Mouse (Mus musculus) thymus, adult 18-20 months (tissue): ENCODE measurements around the gene Hoxd8.

ENCODE experiments used
- DNase-seq, 2 experiments: peaks; one replicate each; pipeline ENCODE4 v3.0.0; 2022; ENCODE audit warnings: mixed read lengths in 2 of 2

Gene Hoxd8

DNA sequence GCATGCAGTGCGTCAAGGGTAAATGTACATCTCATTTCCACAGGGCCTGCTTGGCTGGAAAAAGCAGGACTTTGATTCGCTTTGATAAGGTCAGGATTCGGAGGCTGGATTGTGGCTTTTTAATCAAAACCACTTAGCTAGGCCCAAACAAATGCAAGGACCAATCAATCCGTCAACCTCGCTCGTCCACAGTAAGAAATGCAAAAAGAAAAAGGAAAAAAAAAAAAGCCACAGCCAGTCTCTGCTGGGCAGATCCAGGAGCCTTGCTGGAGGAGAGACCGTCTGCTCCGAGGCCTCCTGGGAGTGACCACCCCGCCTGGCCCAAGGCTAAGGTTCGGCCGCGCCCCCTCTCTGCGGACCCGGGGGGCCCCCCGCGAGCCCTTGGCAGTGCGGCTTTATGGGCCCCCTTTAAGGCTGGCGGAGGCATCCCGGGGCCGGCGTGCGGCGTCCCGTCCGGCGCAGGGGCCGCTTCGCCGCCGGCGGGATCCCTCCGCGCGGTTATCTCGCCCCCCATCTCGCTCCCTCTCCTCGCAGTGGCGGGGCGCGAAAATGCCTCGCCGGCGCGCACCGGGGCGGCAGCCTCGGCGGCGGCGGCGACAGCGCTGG is at the start of gene Hoxd8:
Hoxd8 (plus strand) TSS at position 223 of the 606 bp plus-strand sequence.
- no peak for DNase-seq

DNA sequence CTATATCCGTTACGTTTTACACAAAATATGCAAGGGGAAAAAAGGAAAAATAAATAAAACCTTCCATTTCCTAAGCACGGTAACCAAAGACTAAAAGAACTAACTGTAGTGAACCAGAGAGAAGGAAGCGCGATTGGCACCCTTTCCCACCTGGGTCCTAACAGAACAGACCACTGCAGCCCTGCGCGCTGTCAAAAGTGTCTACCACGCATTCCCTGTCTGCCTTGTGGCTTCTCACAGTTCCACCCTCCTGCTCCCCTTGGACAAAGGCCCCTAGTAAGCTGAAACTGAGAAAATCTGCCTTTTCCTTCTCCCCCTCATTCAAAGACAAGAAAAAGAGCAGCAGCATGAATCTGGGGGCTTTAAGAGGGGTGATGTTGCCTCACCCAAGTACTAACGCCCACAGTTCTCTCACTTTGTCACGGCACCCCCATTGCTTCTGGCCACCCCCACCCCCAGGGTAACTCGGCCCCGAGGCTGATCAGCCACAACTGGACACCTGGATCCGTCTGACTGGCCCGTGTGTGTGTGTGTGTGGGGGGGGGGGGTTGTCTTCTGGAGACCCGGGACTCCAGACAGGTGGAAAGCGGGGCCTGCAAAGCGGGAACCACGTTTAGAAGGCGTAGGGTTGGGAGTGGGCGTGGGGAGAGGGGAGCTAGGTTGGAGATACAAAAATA is 49.5 kb upstream of the Hoxd8 start:
- no peak for DNase-seq

DNA sequence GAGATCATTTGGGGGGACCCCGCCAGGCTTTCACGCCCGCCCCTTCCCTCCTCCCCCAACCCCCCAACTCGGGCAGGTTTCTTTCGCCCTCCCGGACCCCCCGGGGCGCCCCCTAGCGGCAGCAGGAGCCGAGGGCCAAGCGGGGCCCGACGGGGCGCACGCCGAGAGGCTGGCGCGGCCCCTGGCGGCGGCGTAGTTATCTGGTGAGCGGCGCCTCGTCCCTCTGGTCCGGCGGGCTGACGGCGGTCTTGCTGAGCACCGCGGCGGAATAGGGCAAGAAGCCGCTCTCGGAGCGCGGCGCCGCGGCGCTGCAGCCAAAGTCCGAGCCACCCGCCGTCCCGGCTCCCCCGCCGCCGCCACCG is 49.0 kb upstream of the Hoxd8 start:
- no peak for DNase-seq

DNA sequence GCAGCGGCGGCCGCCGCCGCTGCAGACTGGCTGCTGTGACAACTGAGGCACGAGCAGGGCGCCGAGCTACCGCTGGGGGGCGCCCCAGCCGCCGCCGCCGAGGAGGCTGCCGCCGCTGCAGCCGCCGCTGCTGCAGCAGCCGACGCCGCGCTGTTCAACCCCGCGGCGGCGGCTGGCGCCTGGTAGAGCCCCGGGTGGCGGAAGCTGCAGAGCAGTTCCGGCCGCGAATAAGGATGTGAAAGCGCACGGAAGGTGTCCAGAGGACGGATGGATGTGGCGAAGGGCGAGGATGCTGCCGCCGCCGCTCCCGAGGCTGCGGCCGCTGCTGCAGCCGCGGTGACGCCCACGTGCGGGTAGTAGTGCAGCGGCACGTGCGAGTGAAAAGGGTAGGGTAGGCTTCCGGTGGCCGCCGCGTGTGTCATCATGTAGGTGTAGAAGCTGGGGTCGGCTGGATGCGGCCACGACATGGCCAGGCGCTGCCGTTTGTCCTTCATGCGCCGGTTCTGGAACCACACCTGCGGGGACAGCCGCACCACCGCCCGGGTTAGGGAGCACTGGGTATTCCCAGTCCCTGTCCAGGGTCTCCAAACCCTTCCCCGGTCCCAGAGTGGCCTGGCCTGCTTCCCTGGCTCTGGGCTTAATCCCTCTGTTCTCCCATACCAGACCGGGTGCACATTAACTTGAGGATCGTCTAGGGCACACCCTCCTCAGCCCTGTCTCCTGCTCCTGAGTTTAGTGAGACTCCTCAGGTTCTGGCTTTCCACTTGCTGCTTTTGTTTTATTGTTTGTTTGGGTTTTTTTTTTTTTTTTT is 48.4 kb upstream of the Hoxd8 start:
- no peak for DNase-seq

DNA sequence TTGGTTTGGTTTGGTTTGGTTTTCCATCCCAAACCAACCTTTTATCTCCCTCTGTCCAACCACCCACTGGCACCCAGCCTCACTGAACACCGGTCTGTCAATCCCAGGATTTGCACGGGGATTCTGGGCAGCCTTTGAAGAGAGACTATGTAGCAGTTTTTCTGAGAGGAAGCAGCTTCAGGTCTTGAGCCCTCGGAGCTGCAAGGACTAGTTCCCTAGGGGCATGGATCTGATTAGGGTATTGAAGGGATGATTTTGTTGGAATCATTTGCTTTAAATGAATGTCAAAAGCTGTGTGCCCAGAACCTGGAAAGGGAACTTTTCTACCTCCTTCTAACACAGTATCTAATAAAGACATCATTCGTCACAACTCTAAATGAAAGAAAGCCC is 47.8 kb upstream of the Hoxd8 start:
- no peak for DNase-seq

DNA sequence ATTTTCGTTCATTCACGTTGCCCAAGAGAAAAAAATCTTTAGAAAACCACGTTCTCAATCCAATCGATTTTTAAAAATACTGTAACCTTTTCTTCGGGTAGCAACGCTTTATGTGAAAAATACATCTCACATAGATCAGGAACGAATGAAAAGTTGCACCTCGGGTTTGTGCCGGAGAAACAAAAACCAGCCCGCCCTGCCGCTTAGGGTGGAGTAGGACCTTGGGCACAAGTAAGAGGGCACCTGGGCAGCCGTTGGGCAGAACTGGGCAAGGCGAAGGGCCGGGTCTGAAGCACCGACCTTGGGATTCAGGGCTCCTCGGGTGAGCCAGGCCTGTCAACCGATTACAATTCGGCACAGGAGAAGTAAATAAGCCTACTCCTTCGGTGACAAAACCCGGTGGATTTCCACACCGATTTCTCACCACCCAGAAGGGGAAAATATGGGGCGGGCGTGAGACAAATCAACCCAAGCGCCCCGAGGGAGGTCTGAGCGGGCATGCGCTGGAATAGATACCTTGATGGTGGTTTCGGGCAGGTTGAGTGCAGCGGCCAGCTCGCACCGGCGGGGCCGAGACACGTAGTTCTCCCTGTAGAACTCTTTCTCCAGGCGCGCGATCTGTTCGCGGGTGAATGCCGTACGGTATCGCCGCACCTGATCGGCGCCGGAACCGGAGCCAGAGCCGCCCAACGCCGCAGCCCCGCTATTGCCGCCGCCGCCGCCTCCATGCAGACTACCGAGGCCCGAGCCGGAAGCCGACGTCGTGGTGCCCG is 47.0 kb upstream of the Hoxd8 start:
- DNase-seq: no peak

DNA sequence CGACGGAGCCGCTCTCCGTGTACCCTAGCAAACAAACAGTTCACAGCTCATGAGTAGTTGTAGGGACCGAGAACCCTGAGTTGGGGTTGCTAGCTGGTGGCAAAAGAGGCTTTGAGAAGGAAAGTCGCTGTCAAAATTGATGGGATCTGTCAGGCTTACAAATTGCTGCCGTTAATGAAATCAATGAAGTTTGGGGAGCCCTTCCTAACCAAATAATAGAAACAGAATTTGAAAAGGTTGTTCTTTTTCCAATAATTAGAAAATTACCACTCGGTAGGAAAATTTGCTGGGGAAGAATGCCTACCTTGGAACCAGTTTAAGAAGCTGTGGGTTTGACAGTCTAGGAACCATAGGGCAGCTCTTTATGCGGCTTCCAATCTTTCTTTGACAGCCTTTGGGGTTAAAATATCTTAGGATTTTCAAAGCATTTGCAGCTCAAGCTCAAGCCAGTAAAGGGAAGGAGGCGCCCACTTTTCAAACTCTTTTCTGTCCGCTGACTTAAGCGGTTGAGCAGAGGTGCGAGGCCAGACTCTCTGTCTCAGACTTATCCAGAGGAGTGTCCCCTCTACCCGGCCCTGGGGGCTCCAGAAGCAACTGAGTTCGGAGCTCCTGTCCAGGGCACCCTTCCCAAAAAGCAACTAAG is 46.3 kb upstream of the Hoxd8 start:
- DNase-seq: no peak

DNA sequence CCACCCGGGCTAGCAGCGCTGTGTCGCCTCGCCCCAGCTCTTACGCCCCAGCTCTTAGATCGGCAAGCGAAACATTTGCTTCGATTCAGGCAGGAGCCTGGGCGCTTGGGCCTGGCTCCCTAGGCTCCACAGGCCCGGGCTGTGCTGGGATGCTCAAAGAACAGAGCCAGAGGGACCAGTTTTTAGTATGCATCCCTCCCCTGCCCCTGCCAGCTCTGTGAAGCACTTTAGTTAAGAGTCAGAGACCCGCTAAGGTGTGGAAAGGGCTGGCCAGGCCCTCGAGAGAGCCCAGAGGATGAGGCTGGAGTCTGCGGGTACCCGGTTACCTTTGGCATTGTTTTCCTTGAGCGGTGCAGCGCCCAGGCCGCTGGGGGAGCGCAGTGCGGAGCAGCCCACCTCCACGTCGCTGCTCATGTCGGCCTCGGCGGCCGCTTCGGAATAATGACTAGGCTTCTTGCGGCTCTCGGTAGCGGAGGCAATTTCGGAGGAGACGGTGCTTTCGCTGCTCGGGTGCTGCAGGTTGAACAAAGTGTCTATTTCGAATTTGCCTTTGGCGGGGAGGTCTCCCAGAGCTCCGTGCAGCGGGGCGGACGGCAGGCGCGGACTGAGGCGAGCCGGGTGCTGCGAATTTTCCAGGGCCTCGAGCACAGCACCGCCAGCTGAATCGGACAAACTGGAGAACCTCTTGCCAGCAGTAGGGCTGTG is 45.6 kb upstream of the Hoxd8 start:
- DNase-seq: no peak

DNA sequence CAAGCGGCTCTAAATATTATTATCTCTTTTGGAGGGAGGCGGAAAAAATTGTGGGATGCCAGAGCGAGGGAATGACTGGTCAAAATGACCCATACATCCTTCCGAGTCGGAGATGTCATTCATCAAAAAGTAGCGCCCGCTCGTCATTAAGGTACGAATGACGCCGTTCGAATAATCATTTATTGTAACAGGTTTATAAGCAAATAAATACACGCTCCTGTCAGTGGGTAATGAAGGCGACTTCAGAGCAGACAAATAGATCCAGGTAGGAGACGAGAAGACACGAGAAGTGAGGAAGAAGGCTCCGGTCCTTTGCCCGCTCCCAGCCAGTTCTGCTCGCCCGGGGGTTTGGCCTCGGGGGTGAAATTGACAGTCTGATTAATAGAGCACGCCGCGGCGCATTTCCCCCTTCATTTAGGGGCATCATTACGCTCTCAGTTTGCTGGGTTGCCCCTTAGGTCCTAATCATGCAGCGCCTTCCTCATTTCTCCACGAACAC is 44.9 kb upstream of the Hoxd8 start, which contains the start of gene Evx2:
Evx2 (minus strand) TSS at position 51 of the 499 bp plus-strand sequence.
- no peak for DNase-seq

DNA sequence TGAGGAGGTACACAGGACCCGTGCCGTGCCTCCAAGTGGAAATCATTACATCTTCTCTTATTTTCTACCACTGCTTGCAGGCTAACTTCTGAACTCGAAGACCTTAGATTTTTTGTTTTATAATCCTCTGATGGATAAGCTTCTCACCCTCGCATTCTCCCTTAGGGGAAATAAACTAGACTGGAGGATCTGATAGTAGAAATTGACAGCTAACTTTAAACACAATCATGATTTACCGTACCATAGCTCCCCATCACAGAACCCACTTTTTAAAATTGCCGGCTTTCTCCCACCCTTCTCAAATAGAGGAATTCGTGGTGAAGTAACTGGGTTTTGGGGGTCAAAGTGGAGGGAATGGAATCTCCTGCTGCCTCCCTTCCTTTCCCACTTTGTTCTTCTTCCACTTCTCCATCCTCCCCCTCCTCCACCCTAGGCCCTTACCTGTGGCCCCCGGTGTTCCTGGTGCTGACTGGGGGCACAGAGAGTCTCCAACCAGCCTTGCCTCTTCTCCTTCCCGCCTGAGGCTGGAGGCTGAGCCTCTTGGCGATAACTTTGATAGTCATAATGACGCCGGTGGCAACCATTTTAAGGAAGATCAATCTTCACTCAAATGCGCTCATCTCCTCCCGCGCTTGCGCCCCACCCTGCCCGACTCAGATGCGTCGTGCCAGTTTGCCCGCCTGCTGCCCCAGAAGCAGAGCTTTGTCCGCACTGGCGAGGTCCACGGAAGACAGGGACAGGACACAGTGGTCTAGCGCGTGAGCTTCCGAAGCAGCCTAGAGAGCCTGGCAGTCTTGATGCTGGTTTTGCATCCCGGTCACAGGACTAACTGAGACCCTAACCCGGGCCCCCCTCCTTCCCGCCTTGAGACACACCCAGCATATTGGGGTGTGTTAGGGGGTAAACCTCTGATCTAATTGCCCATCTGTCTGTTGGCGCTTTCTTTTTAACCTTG is 43.7 kb upstream of the Hoxd8 start:
- DNase-seq: no peak

DNA sequence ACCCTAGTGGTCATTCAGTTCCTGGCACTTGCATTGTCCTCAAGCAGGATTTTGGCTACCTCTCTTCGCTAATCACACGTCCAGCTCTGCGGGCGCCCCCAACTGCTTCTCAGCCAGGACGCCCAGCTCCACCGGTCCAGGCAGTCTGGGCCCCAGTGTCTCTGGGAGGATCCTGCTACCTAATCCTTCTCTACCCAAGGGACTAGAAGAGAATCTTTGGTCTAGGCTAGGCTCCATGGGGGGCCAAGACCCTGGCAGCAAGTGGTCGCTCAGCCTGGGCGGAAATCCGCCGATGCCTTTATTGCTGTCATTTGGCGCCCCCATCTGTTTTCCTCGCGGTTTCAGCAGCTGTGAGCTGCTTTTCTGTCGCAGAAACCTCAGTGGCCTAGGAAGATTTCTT is 42.7 kb upstream of the Hoxd8 start:
- no peak for DNase-seq

DNA sequence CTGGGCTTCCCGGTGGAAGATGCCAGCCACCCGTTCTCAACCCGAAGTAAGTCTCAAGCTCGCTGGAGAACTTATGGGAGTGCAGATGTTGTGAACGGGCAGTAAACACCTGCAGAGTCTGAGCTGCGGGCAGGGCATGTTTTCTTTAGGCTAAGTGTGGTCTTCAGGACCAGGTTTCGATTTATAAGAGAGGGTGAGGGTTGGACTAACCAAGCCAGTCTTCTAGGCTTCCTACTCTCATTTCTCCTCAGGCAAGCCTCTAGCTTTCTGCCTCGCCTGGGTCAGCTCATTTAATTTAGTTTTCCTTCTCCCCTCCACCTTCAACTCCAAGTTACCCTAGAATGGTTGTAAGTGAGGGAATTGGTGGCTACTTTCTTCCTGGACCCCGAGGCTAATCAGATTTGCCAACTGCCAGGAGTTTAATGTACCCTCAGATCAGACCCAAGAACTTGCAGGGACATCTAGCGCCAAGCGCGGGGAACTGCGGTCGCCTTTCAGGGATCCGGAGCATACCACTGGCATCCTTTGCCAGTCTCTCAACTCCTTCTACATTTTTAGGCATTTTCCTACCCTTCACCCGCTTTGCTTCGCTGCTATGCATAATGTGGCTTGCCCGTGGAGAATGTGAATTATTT is 41.0 kb upstream of the Hoxd8 start:
- DNase-seq: no peak

DNA sequence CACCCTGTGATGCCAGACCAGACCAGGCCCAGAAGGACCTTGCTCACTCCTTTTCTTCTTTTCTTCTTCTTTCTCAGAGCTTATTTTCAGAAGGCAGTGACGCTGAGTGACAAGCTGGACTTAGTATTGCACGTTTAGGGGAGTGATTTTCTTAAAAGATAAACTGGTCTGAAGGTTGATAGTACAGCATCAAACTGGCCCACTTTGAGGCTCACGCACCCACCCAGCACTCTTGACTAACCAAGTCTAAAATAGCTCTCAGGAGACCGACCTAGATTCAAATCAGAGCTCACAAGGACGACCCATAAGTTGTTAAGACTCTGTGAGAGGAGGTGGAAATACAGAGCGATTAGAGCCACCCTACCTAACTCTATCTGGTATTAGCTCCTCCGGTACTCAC is 38.0 kb upstream of the Hoxd8 start:
- no peak for DNase-seq

DNA sequence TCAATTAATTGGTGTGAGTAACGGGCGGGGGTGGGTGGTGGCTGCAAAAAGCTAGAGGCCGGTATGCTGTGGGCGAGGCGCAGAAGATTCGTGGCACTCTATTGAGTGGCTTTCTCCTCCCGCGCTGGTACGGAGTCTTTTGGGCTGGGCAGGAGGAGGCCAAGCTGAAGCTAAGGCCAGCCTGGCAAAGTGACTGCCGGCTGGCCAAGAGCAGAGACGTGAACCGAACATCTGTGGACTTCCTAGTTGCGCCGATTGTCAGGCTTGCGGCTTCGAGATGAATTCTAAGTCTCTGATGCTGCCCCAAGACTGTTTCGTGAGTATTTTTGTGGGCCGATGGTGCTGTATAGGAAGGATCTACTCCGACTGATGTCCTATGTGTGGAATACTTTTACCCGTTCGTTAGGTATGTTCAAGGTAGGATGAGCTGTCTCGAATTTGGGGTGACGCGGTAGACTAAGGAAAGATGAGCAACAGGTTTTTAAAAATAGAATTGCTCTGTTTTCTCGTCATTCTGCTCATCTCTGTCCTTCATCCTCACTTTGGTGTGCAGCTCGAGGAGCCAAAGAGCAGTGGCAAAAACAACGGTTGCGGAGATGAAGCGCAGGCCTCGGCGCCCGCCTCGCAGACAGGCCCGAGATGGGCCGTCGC is 37.1 kb upstream of the Hoxd8 start:
- no peak for DNase-seq

DNA sequence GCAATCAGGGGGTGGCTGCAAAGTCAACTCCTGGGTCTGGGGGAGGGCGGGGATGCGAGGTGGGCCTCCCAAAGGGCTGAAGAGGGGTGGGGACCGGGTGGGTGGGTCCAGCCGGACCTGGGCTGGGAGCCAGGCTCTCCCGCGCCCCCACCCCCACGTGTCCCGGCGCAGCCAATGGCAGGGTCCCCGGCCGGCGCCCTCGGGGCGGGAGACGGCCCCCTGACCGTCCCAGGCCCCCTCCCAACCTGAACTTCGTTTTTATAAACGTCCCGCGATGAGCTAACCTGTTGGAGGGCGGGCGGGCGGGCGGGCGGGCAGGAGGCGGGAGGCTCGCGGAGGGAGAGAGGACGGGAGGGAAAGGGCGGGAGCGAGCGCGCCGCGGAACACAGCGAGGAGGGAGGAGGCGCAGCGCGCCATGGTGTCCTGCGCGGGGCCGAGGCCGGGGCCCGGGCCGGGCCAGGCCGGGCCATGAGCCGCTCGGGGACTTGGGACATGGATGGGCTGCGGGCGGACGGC is 36.5 kb upstream of the Hoxd8 start, which contains the start of gene Hoxd13:
Hoxd13 (plus strand) TSS at position 469 of the 516 bp plus-strand sequence.
- no peak for DNase-seq

DNA sequence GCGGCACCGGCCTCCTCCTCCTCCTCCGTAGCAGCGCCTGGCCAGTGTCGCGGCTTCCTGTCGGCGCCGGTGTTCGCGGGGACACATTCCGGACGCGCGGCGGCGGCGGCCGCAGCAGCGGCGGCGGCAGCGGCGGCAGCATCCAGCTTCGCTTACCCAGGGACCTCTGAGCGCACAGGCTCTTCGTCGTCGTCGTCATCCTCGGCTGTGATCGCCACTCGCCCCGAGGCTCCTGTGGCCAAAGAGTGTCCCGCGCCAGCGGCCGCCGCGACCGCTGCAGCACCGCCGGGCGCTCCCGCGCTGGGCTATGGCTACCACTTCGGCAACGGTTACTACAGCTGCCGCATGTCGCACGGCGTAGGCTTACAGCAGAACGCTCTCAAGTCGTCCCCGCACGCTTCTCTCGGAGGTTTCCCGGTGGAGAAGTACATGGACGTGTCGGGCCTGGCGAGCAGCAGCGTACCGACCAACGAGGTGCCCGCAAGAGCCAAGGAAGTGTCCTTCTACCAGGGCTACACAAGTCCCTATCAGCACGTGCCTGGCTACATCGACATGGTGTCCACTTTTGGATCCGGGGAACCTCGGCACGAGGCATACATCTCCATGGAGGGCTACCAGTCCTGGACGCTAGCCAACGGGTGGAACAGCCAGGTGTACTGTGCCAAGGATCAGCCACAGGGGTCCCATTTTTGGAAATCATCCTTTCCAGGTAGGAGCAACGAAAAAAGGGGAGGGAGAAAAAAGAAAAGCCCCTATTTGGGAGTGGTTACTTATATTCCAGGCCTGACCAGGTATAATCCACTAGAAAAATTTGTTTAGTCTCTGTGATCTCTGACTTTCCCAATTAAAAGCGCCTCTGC is 35.8 kb upstream of the Hoxd8 start:
- DNase-seq: no peak

DNA sequence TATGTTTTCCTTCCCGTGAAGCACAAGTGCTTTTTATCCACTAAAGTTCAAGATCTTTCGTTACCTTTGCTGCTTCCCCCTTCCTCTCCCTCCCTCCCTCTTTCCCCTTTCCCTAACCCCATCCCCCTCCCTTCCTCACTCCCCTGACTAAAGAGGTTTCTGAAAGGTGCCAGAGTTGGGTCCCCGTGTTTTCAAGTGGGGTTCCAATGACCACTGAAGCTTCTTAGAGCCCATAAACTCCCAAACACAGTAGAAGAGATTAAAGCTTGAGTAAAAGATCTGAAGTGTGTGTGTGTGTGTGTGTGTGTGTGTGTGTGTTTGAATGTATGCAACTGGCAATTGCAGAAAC is 35.2 kb upstream of the Hoxd8 start:
- DNase-seq: no peak

DNA sequence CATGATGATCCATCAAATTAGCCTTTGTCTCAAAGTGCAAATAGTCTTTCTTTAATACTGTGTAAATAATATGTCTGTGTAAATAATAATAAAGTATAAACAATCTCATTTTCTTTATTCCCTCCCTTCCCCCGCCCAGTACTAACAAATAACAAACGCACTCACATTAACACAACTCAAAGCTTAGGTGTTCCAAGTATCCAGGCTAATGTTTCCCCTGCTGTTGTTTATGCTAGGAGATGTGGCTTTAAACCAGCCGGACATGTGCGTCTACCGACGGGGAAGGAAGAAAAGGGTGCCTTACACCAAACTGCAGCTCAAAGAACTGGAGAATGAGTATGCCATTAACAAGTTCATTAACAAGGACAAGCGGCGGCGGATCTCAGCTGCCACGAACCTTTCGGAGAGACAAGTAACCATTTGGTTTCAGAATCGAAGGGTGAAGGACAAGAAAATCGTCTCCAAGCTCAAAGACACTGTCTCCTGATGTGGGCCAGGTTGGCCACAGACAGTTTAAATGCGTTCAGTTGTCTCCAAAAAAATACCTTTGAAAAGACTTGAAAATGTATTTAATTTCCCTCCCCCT is 34.7 kb upstream of the Hoxd8 start:
- DNase-seq: no peak
